Mouse (Mus musculus) cortical plate, adult 2 months (tissue): ENCODE results near the gene Barx2.

Experiments
- CTCF ChIP-seq: fragments of 200-500 bp; IDR thresholded peaks from 2 replicates; pipeline ENCODE4 v1.5.1; 2011; ENCODE audit warnings: mild to moderate bottlenecking, control low read depth, low read length; ENCODE audit not compliant: insufficient read depth; ENCODE audit errors: extremely low read depth
- POLR2A ChIP-seq: fragments of 200-500 bp; IDR thresholded peaks from 2 replicates; pipeline ENCODE4 v1.6.1; 2011; ENCODE audit warnings: mild to moderate bottlenecking, low read length, control low read depth; ENCODE audit not compliant: insufficient read depth; ENCODE audit errors: extremely low read depth

DNA sequence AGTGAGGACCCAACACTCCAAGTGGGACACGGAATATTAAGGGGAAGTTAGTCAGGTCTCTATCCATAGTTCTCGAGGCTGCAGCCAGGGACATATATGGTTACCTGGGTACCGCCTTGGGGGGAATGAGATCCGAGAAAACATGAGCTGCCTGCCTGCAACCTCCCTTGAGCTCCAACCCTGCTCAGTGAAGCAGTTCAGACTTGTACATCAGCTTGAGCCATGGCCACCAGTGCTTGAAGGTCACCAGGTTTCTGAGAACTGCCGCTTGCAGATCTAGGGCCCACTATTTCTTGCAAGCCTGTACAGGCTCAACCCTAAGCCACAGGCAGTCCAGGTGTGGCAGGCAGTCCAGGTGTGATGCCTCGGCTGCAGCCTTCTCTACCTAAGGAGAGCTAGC is 57.6 kb downstream of the Barx2 start:
- TF ChIP-seq POLR2A (no peak), CTCF (no peak)
